Mouse (Mus musculus) heart, embryonic 11.5 days (tissue): ENCODE data around the gene C1qtnf7. TPM values are rescaled to one million over a fixed set of nuclear protein-coding genes. Genes with fewer than 3 reads are reported as not detected.
A peak's percentile ranks its signal among the peaks of the same experiment; 100 is the strongest.

Experiments
- ATAC-seq: fragments of 200-750 bp; cut with Nextera tagmentation; replicated peaks from 2 replicates; pipeline ENCODE4 v1.8.0; 2017; ENCODE audit warnings: moderate library complexity; ENCODE audit not compliant: insufficient number of reproducible peaks, low FRiP score, low TSS enrichment
- H3K27ac ChIP-seq: fragments of 300-500 bp; sonication (generic); 2 replicates; pipeline ENCODE4 v1.5.1; 2014; ENCODE audit warnings: mild to moderate bottlenecking, low read depth, low read length
- H3K27me3 ChIP-seq: fragments of 300-500 bp; sonication (generic); 2 replicates; pipeline ENCODE4 v1.6.1; 2014; ENCODE audit warnings: mild to moderate bottlenecking, low read length, mixed read lengths; ENCODE audit not compliant: control insufficient read depth, insufficient read depth
- H3K36me3 ChIP-seq: fragments of 300-500 bp; sonication (generic); 2 replicates; pipeline ENCODE4 v1.6.1; 2014; ENCODE audit warnings: mild to moderate bottlenecking, low read length, moderate library complexity, mixed read lengths; ENCODE audit not compliant: control insufficient read depth, insufficient read depth
- H3K4me1 ChIP-seq: fragments of 300-500 bp; sonication (generic); 2 replicates; pipeline ENCODE4 v1.6.1; 2014; ENCODE audit warnings: low read length; ENCODE audit not compliant: control insufficient read depth, insufficient read depth
- H3K4me2 ChIP-seq: fragments of 300-500 bp; sonication (generic); 2 replicates; pipeline ENCODE4 v1.6.1; 2014; ENCODE audit warnings: mild to moderate bottlenecking, moderate library complexity
- H3K4me3 ChIP-seq: fragments of 300-500 bp; sonication (generic); 2 replicates; pipeline ENCODE4 v1.5.1; 2014; ENCODE audit warnings: low read depth, low read length
- H3K9ac ChIP-seq: fragments of 300-500 bp; sonication (generic); 2 replicates; pipeline ENCODE4 v1.6.1; 2014; ENCODE audit warnings: mild to moderate bottlenecking, low read depth, low read length, moderate library complexity
- H3K9me3 ChIP-seq: fragments of 300-500 bp; sonication (generic); replicated peaks from 2 replicates; pipeline ENCODE4 v1.6.1; 2016; ENCODE audit warnings: low read length; ENCODE audit not compliant: control insufficient read depth
- WGBS: fragments of 180-500 bp; shearing (Covaris S2); extraction: QIAGEN DNeasy Blood & Tissue Kit; methylation state at CpG from one replicate; pipeline ENCODE4 v1.1.7; 2014; ENCODE audit not compliant: insufficient replicate concordance; 5-methylcytosine and 5-hydroxymethylcytosine counted together
- polyA plus RNA-seq: library from polyadenylated mRNA; unstranded; fragments of >200 nt; fragmentation: Nextera tagmentation; extraction: Ambion mirVana; gene quantifications from 2 replicates; pipeline ENCODE4 v1.2.1, GENCODE M21; 2014

C1qtnf7 gene
- polyA plus RNA-seq, 1 experiment from 2014 or later, result 5.2 TPM

DNA sequence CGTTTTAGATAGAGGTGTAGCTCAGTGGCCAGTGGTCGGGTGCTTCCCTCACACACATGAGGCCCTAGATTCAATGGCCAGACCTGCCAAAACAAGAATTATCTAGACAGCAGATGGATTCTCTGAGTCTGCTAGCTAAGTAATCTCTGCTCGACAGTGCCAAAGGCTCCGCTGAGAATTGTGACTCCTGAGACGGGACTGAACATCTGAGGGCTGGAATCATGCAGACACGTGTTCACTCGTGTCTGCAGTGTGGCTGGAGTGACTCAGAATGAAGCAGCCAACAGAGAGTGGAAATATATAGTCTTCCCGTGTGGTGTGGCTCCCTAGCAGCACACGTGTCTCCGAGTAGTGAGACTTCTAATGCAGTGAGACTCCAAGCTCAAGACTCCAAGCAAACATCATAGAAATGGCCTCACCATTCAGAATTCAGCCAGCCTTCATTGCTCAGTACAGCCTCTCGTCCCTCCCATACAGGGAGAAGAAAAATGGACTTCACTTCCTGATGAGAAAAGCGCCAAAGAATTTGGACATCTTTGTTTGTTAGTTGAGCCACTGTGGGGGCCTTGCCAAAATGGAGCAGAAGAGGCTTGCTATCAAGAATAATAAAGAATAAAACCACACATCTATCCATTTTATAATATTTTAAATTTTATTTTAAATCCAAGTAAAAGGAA, 131.9 kb downstream of the C1qtnf7 start:
- Histone ChIP-seq H3K36me3 (no peaks in the 10 kb centered on the region), H3K9ac (no peak overlapping the region), H3K27ac (no peak overlapping the region), H3K4me2 (no peak overlapping the region), H3K4me3 (no peak overlapping the region), H3K27me3 (no peaks in the 10 kb centered on the region), H3K9me3 (no peaks in the 10 kb centered on the region), H3K4me1 (no peaks in the 10 kb centered on the region)
- no peak for ATAC-seq
- 73% methylated on average over 12 of the region's 12 CpGs for whole genome bisulfite sequencing

DNA sequence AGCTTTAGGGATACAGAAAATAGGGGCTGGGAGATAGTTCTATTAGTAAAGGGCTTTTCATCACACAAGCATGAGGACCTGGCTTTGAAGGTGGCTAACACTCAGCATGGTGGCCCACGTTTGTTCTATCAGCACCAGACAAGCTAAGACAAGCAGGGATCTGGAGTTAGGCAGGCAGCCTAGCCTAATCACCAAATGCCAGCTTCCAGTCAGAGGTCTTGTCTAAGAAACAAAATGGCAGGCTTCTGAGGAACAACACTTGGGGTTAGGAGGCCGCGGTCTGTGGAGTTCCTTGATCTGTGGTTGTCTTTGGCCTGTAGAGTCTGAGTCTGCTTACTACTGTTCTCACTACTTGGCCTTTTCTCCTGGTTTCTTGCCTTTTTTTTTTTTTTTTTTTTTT, 146.2 kb downstream of the C1qtnf7 start:
- Histone ChIP-seq H3K27me3 (no peaks in the 10 kb centered on the region), H3K27ac (peak overlapping the region; percentile 96), H3K9ac (0 out of 2 replicates have a peak overlapping the region, but pooled peaks have one; percentile 74), H3K36me3 (no peaks in the 10 kb centered on the region), H3K4me1 (peaks cover 17% of the 10 kb centered on the region), H3K4me3 (no peak overlapping the region), H3K4me2 (peak overlapping the region; percentile 68), H3K9me3 (no peaks in the 10 kb centered on the region)
- no peak for ATAC-seq
- WGBS, result 60% methylated on average over 3 of the region's 3 CpGs

DNA sequence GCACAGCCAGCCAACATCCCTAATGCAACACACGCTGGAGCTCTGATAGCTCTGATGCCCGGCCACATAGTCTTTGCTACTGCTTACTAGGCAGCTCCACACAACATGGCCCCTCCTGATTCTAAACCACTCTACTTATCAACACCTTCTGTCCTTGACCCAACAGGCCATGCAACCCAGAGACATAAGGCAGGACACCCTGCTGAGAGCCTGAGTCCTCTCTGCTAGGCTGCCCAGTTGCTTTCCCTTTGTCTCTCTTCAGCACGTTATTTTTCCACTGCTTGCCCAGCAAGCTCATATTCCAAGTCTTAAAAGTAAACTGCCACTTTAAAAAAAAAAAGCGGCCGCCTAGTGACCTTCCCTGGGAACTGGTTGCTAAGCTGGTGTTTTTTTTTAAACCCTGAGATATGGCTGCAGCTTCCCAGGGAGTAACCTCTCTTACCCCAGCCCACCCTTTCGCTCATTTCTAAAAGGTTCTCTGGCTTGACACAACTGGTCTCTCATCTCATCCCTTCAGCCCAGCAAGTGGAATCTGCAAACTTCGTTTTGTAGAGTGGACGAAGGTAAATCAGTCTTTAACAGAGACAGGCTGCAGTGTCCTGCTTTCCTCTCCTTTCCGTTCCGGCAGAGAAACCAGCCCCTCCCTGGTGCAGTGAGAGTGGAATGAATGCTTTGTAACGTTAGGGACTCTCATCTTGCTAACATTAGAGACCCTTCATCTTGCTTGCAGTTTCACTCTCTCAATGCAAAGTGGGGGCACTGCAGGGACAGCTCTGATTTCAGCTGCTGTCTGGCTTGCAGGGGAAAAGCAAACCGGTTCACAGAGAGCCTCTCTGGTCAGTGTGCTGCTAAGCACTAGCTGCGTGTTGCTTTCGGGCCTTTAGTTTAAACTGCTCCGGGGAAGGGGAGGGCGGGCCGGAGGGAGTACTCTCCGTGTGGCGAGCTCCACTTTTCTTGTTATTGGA, 146.9 kb downstream of the C1qtnf7 start, which contains the start of gene Cc2d2a:
Gene Cc2d2a (plus strand): TSS at position 350 of the 965 bp plus-strand sequence.
- peaks cover 17% of the 10 kb centered on the region for H3K4me1 ChIP-seq
- no peaks in the 10 kb centered on the region for H3K9me3 ChIP-seq
- peak within 1 kb of the TSS; percentile 96 for H3K27ac ChIP-seq
- H3K27me3 ChIP-seq, result no peaks in the 10 kb centered on the region
- H3K36me3 ChIP-seq, result no peaks in the 10 kb centered on the region
- H3K9ac ChIP-seq, result peak within 1 kb of the TSS; percentile 74
- 3% methylated on average over 19 of the region's 19 CpGs for WGBS
- peak within 1 kb of the TSS; percentile 52 for H3K4me3 ChIP-seq
- peak within 1 kb of the TSS; percentile 68 for H3K4me2 ChIP-seq
- ATAC-seq, result peak; percentile 76

DNA sequence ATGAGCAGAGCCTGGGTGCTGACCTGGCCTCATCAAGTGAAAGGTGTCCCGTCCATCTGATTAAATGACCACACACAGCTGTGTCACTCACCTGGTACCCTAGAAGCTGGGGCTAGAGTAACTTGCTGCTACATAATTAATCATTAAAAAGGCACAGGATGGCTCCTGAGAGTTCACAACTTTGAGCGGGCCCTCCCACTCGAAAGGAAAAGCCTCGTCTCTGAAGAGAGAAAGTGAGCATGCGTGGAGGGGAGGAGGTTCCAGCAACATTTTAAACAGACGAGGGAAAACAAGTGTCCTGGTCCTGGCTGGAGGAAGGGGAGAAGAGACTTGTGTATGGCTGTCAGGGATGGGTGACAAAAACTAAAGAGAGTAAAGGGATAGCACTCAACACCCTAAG, 148.2 kb downstream of the C1qtnf7 start:
- no peaks in the 10 kb centered on the region for H3K9me3 ChIP-seq
- ATAC-seq, result no peak
- WGBS, result 45% methylated on average over 6 of the region's 6 CpGs
- peaks cover 19% of the 10 kb centered on the region for H3K4me1 ChIP-seq
- H3K4me3 ChIP-seq, result peak overlapping the region; percentile 52
- no peak overlapping the region for H3K27ac ChIP-seq
- no peak overlapping the region for H3K9ac ChIP-seq
- H3K27me3 ChIP-seq, result no peaks in the 10 kb centered on the region
- peak overlapping the region; percentile 68 for H3K4me2 ChIP-seq
- no peaks in the 10 kb centered on the region for H3K36me3 ChIP-seq

- Histone ChIP-seq H3K27ac (no peak overlapping the region), H3K9ac (no peak overlapping the region), H3K27me3 (no peaks in the 10 kb centered on the region), H3K4me1 (peaks cover 23% of the 10 kb centered on the region), H3K4me3 (peak overlapping the region; percentile 28), H3K4me2 (peak overlapping the region; percentile 57), H3K36me3 (no peaks in the 10 kb centered on the region), H3K9me3 (no peaks in the 10 kb centered on the region)
- no peak for ATAC-seq
- 23% methylated on average over 5 of the region's 5 CpGs for WGBS
Measured at GRCm38 (mm10) chr5:43665144-43665543, 149.8 kb downstream of the C1qtnf7 start.

Other genes with a start within 250 kb of the C1qtnf7 start
- gene Cc2d2a, start 146.8 kb downstream of the C1qtnf7 start, polyA plus RNA-seq, result 8.3 and 8.5 TPM in 2 replicates